Mouse (Mus musculus) kidney, postnatal 36 days (tissue): ENCODE measurements around the gene Dcaf11.

Experiments used
- DNase-seq, 2 experiments: peaks; one replicate each; pipeline ENCODE4 v3.0.0; 2021 to 2022; ENCODE audit warnings: mixed read lengths in 2 of 2

Dcaf11 gene

GRCm38 (mm10) chr14:55618486-55619195 lies 58.8 kb downstream of the Dcaf11 start:
- no peak for DNase-seq
